Mouse (Mus musculus): ENCODE measurements around the gene Maml3. TPM values are rescaled to one million over a fixed set of nuclear protein-coding genes. Genes with fewer than 3 reads are reported as not detected.

Maml3 gene
- polyA plus RNA-seq, 1 experiment from 2014 or later: 8.0 TPM

DNA sequence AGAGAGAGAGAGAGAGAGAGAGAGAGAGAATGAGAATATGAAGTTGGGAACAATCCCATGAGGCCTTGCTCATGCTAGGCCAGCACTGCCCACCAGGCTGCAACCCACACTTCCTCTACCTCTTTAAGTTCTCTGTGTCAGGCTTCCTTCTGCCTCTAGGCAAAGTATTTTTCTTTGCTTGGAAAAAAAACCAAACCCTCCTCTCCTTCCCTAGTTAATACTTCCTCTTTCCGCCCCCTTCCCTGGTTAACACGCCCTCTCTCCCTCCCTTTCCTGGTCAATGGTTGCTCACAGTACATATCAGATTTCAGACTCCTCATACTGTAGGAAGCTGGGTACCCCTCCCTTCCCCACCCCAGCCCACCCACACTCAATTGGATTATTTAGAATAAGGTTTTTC, 245.7 kb downstream of the Maml3 start:
- H3K9me3 ChIP-seq (ENCODE audit: control insufficient read depth, low read length): no peaks in the 10 kb centered on the region
- H3K4me3 ChIP-seq (replicated peaks; ENCODE audit: low read length): no peak overlapping the region
- H3K4me1 ChIP-seq (replicated peaks; ENCODE audit: control insufficient read depth, insufficient read depth, low read length): peaks cover 13% of the 10 kb centered on the region
- no peak overlapping the region for H3K27ac ChIP-seq
- no peak for ATAC-seq (ENCODE audit: low FRiP score)
- no peak for DNase-seq (ENCODE audit: low spot score)
- H3K4me2 ChIP-seq (replicated peaks): no peak overlapping the region
- WGBS: 79% methylated on average over 2 of the region's 2 CpGs
- H3K9ac ChIP-seq: no peak overlapping the region
- H3K36me3 ChIP-seq (replicated peaks; ENCODE audit: control insufficient read depth, insufficient read depth): no peaks in the 10 kb centered on the region
- no peaks in the 10 kb centered on the region for H3K27me3 ChIP-seq (ENCODE audit: control insufficient read depth, insufficient read depth, low read length)

DNA sequence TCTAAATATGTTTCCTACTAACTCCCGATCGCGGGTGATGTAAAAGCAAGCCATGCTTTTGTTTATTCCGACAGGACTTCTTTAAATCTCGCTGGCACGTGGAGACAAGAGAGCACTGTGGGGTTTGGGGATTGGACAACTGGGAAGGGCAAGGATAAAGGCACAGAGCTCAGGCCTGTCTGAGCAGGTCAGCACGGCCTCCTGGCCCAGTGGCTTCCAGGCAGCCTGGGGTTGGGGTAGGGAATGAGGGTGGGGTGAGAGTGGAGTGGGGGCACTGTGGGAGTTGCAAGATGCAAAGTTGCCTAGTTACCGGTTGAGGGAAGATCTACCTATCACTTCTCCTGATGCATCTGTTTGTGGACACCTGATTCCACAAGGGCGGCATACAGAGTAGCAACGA, 250.7 kb downstream of the Maml3 start:
- no peaks in the 10 kb centered on the region for H3K27me3 ChIP-seq (ENCODE audit: control insufficient read depth, insufficient read depth, low read length)
- 0 out of 2 replicates have a peak, but pooled peaks cover 4% of the 10 kb centered on the region for H3K4me1 ChIP-seq (replicated peaks; ENCODE audit: control insufficient read depth, insufficient read depth, low read length)
- H3K4me2 ChIP-seq (replicated peaks): no peak overlapping the region
- H3K36me3 ChIP-seq (replicated peaks; ENCODE audit: control insufficient read depth, insufficient read depth): no peaks in the 10 kb centered on the region
- no peak overlapping the region for H3K4me3 ChIP-seq (replicated peaks; ENCODE audit: low read length)
- ATAC-seq (ENCODE audit: low FRiP score) (no peak; the same call in 1 of the 2 replicates), DNase-seq (ENCODE audit: low spot score) (no peak)
- no peak overlapping the region for H3K9ac ChIP-seq
- 66% methylated on average over 10 of the region's 10 CpGs for WGBS
- H3K9me3 ChIP-seq (ENCODE audit: control insufficient read depth, low read length): no peaks in the 10 kb centered on the region
- no peak overlapping the region for H3K27ac ChIP-seq

- peak overlapping the region; percentile 12; the same call in 1 of the 2 replicates for H3K27ac ChIP-seq
- no peak overlapping the region for H3K4me2 ChIP-seq (replicated peaks)
- ATAC-seq (ENCODE audit: low FRiP score): no peak
- H3K4me1 ChIP-seq (replicated peaks; ENCODE audit: control insufficient read depth, insufficient read depth, low read length): 0 out of 2 replicates have a peak, but pooled peaks cover 4% of the 10 kb centered on the region
- no peaks in the 10 kb centered on the region for H3K36me3 ChIP-seq (replicated peaks; ENCODE audit: control insufficient read depth, insufficient read depth)
- H3K4me3 ChIP-seq (replicated peaks; ENCODE audit: low read length): no peak overlapping the region
- H3K27me3 ChIP-seq (ENCODE audit: control insufficient read depth, insufficient read depth, low read length): no peaks in the 10 kb centered on the region
- H3K9ac ChIP-seq: no peak overlapping the region
- no peak for DNase-seq (ENCODE audit: low spot score)
- no peaks in the 10 kb centered on the region for H3K9me3 ChIP-seq (ENCODE audit: control insufficient read depth, low read length)
- 50% methylated on average over 7 of the region's 7 CpGs for WGBS
These were observed 251.3 kb downstream of the Maml3 start for GRCm38 (mm10) chr3:51853610-51854009.

DNA sequence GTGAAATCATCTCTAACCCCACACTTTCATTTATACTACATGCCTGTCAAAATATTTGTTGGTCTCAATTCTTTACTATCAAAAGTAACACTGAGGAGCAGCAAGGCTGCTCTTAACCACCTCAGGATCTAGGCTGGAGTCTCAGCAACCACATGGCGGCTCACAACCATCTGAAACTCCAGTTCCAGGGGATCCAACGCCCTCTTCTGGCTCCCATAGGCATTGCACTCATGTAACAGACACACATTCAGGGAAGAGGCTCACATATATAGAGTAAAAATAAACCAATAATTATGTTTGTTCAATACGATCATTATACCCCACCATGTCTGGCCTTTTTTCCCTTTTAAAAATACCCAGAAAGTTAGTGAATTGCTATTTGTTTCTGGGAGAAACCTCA, 252.2 kb downstream of the Maml3 start:
- H3K9ac ChIP-seq: no peak overlapping the region
- no peak for ATAC-seq (ENCODE audit: low FRiP score)
- 77% methylated on average over 3 of the region's 3 CpGs for WGBS
- H3K9me3 ChIP-seq (ENCODE audit: control insufficient read depth, low read length): no peaks in the 10 kb centered on the region
- H3K27me3 ChIP-seq (ENCODE audit: control insufficient read depth, insufficient read depth, low read length): no peaks in the 10 kb centered on the region
- DNase-seq (ENCODE audit: low spot score): no peak
- H3K4me2 ChIP-seq (replicated peaks): no peak overlapping the region
- no peaks in the 10 kb centered on the region for H3K36me3 ChIP-seq (replicated peaks; ENCODE audit: control insufficient read depth, insufficient read depth)
- H3K27ac ChIP-seq: no peak overlapping the region
- no peak overlapping the region for H3K4me3 ChIP-seq (replicated peaks; ENCODE audit: low read length)
- H3K4me1 ChIP-seq (replicated peaks; ENCODE audit: control insufficient read depth, insufficient read depth, low read length): 0 out of 2 replicates have a peak, but pooled peaks cover 4% of the 10 kb centered on the region

DNA sequence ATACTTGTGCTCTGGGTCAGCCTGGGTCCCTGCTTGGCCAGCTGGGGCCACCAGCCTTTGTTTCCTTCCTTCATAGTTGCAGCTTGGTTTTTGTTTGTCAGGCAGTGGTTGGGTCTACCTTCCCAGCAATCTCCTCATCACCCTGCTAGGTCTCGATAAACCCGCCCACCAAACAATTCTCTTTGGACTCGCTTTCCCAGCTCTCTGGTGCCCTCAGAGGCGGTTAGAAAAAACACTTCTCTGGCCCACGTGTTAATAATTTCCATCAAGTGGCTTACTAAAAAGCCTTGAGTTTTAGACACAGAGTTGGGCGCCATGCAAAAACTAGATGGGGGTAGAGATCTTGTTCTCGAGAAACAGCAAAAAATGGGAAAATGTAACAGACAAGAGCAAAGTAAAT, 253.3 kb downstream of the Maml3 start:
- Histone ChIP-seq H3K4me1 (replicated peaks; ENCODE audit: control insufficient read depth, insufficient read depth, low read length) (0 out of 2 replicates have a peak, but pooled peaks cover 4% of the 10 kb centered on the region), H3K27ac (no peak overlapping the region), H3K4me3 (replicated peaks; ENCODE audit: low read length) (no peak overlapping the region), H3K9me3 (ENCODE audit: control insufficient read depth, low read length) (no peaks in the 10 kb centered on the region), H3K27me3 (ENCODE audit: control insufficient read depth, insufficient read depth, low read length) (no peaks in the 10 kb centered on the region), H3K36me3 (replicated peaks; ENCODE audit: control insufficient read depth, insufficient read depth) (no peaks in the 10 kb centered on the region), H3K4me2 (replicated peaks) (no peak overlapping the region), H3K9ac (no peak overlapping the region)
- DNase-seq (ENCODE audit: low spot score) (no peak), ATAC-seq (ENCODE audit: low FRiP score) (no peak)
- 62% methylated on average over 7 of the region's 7 CpGs for WGBS

- WGBS: 87% methylated on average over 6 of the region's 6 CpGs
- DNase-seq (ENCODE audit: low spot score) (no peak), ATAC-seq (ENCODE audit: low FRiP score) (no peak)
- no peak overlapping the region for H3K4me2 ChIP-seq (replicated peaks)
- no peaks in the 10 kb centered on the region for H3K9me3 ChIP-seq (ENCODE audit: control insufficient read depth, low read length)
- H3K27ac ChIP-seq: no peak overlapping the region; the same call in 1 of the 2 replicates
- no peaks in the 10 kb centered on the region for H3K27me3 ChIP-seq (ENCODE audit: control insufficient read depth, insufficient read depth, low read length)
- H3K4me1 ChIP-seq (replicated peaks; ENCODE audit: control insufficient read depth, insufficient read depth, low read length): 0 out of 2 replicates have a peak, but pooled peaks cover 4% of the 10 kb centered on the region
- H3K9ac ChIP-seq: no peak overlapping the region
- H3K4me3 ChIP-seq (replicated peaks; ENCODE audit: low read length): no peak overlapping the region
- no peaks in the 10 kb centered on the region for H3K36me3 ChIP-seq (replicated peaks; ENCODE audit: control insufficient read depth, insufficient read depth)
These were observed 255.4 kb downstream of the Maml3 start for GRCm38 (mm10) chr3:51849462-51849861.

DNA sequence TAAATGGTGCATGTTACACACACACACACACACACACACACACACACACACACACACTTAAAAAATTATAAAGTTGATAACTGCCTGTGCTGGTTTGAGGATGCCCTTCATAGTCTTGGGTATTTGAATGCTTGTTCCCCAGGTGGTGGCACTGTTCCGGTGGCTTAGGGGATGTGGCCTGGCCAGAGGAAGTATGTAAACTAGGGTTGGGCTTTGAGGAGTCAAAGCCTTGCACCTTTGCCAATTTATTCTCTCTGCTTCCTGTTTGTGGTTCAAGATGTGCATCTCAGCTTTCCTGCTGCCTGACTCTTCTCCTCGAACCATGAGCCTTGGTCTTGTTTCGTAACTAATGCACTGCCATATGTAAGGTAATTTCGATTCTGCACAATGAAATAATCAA, 257.6 kb downstream of the Maml3 start:
- Histone ChIP-seq H3K4me3 (replicated peaks; ENCODE audit: low read length) (no peak overlapping the region), H3K9ac (no peak overlapping the region), H3K9me3 (ENCODE audit: control insufficient read depth, low read length) (no peaks in the 10 kb centered on the region), H3K27me3 (ENCODE audit: control insufficient read depth, insufficient read depth, low read length) (no peaks in the 10 kb centered on the region), H3K4me1 (replicated peaks; ENCODE audit: control insufficient read depth, insufficient read depth, low read length) (peaks cover 2% of the 10 kb centered on the region; the same call in 1 of the 2 replicates), H3K4me2 (replicated peaks) (no peak overlapping the region), H3K27ac (no peak overlapping the region), H3K36me3 (replicated peaks; ENCODE audit: control insufficient read depth, insufficient read depth) (no peaks in the 10 kb centered on the region)
- DNase-seq (ENCODE audit: low spot score): no peak
- 94% methylated on average over 4 of the region's 4 CpGs for WGBS
- ATAC-seq (ENCODE audit: low FRiP score): no peak

GRCm38 (mm10) chr3:51844255-51844654, 260.6 kb downstream of the Maml3 start:
- H3K4me3 ChIP-seq (replicated peaks; ENCODE audit: low read length): no peak overlapping the region
- no peaks in the 10 kb centered on the region for H3K27me3 ChIP-seq (ENCODE audit: control insufficient read depth, insufficient read depth, low read length)
- ATAC-seq (ENCODE audit: low FRiP score): no peak
- H3K9me3 ChIP-seq (ENCODE audit: control insufficient read depth, low read length): no peaks in the 10 kb centered on the region
- no peak overlapping the region for H3K4me2 ChIP-seq (replicated peaks)
- WGBS: 86% methylated on average over 9 of the region's 9 CpGs
- no peaks in the 10 kb centered on the region for H3K36me3 ChIP-seq (replicated peaks; ENCODE audit: control insufficient read depth, insufficient read depth)
- no peak overlapping the region for H3K9ac ChIP-seq
- DNase-seq (ENCODE audit: low spot score): no peak
- H3K4me1 ChIP-seq (replicated peaks; ENCODE audit: control insufficient read depth, insufficient read depth, low read length): peaks cover 16% of the 10 kb centered on the region; the same call in 1 of the 2 replicates
- H3K27ac ChIP-seq: no peak overlapping the region

DNA sequence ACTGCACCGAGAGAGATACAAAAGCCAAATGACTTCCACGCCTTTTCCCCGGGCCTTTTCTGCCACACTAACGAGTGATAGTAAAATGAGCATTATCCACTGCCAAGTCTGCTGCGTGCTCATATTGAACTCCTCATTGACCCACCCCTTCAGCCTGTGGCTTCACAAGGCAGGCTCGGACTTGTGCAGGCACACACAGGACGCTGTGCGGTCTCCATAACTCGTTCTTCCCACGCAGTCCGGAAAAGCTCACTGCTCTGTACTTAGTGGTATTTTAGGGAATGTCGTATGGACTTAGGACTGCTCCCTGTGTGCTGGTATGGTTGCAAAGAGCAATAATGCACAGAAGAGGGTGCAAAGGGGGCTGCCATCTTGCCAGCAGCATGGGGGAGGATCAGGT, 262.7 kb downstream of the Maml3 start:
- ATAC-seq (ENCODE audit: low FRiP score) (peak; percentile 31; the same call in 1 of the 2 replicates), DNase-seq (ENCODE audit: low spot score) (no peak)
- Histone ChIP-seq H3K27me3 (ENCODE audit: control insufficient read depth, insufficient read depth, low read length) (no peaks in the 10 kb centered on the region), H3K4me3 (replicated peaks; ENCODE audit: low read length) (no peak overlapping the region), H3K9ac (no peak overlapping the region), H3K27ac (peak overlapping the region; percentile 45; the same call in 1 of the 2 replicates), H3K4me1 (replicated peaks; ENCODE audit: control insufficient read depth, insufficient read depth, low read length) (peaks cover 16% of the 10 kb centered on the region; the same call in 1 of the 2 replicates), H3K36me3 (replicated peaks; ENCODE audit: control insufficient read depth, insufficient read depth) (no peaks in the 10 kb centered on the region), H3K4me2 (replicated peaks) (no peak overlapping the region), H3K9me3 (ENCODE audit: control insufficient read depth, low read length) (no peaks in the 10 kb centered on the region)
- WGBS: 74% methylated on average over 12 of the region's 12 CpGs

DNA sequence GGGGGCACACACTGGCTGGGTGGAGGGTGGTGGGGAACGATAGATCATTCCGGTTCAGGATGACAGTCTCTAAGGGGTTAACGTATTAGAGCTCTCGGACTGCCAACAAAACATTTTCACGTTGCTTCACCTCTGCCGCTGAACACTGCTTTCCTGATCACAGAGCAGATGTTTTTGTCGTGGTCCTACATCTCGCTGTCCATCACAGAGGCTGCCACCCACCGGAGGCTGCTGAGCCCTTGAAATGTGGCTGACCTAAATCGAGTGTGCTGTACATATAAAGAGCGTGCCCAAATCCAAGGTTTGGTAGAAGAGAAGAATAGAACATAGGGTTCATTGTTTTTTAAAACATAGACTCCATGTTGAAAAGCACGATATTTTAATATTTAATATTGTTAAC, 263.3 kb downstream of the Maml3 start:
- DNase-seq (ENCODE audit: low spot score): no peak
- H3K4me2 ChIP-seq (replicated peaks): no peak overlapping the region

More for the DNA sequence above, 263.3 kb downstream of the Maml3 start:
- Histone ChIP-seq H3K36me3 (replicated peaks; ENCODE audit: control insufficient read depth, insufficient read depth) (no peaks in the 10 kb centered on the region), H3K27me3 (ENCODE audit: control insufficient read depth, insufficient read depth, low read length) (no peaks in the 10 kb centered on the region), H3K9me3 (ENCODE audit: control insufficient read depth, low read length) (no peaks in the 10 kb centered on the region), H3K4me3 (replicated peaks; ENCODE audit: low read length) (no peak overlapping the region), H3K27ac (peak overlapping the region; percentile 55), H3K4me1 (replicated peaks; ENCODE audit: control insufficient read depth, insufficient read depth, low read length) (peaks cover 16% of the 10 kb centered on the region; the same call in 1 of the 2 replicates), H3K9ac (no peak overlapping the region)
- 51% methylated on average over 12 of the region's 12 CpGs for WGBS
- peak; percentile 34; the same call in 1 of the 2 replicates for ATAC-seq (ENCODE audit: low FRiP score)
